Mouse (Mus musculus) heart, embryonic 10.5 days (tissue): ENCODE data around the gene Agap3. TPM values are rescaled to one million over a fixed set of nuclear protein-coding genes. Genes with fewer than 3 reads are reported as not detected.

Experiments used
- DNase-seq: peaks from one replicate; pipeline ENCODE4 v3.0.0-alpha.2; 2017; ENCODE audit warnings: low spot score
- H3K27ac ChIP-seq: fragments of 300-500 bp; sonication (generic); 2 replicates; pipeline ENCODE4 v1.5.1; 2016; ENCODE audit warnings: mild to moderate bottlenecking
- H3K27me3 ChIP-seq: fragments of 300-500 bp; sonication (generic); 2 replicates; pipeline ENCODE4 v1.6.1; 2016; ENCODE audit warnings: mild to moderate bottlenecking; ENCODE audit not compliant: poor library complexity, insufficient read depth, severe bottlenecking
- H3K36me3 ChIP-seq: fragments of 300-500 bp; sonication (generic); 2 replicates; pipeline ENCODE4 v1.6.1; 2016; ENCODE audit warnings: mild to moderate bottlenecking, moderate library complexity
- H3K4me1 ChIP-seq: fragments of 300-500 bp; sonication (generic); 2 replicates; pipeline ENCODE4 v1.6.1; 2016; ENCODE audit warnings: mild to moderate bottlenecking
- H3K4me3 ChIP-seq: fragments of 300-500 bp; sonication (generic); 2 replicates; pipeline ENCODE4 v1.5.1; 2016; ENCODE audit warnings: mild to moderate bottlenecking, moderate library complexity
- H3K9me3 ChIP-seq: fragments of 300-500 bp; sonication (generic); 2 replicates; pipeline ENCODE4 v1.6.1; 2016; ENCODE audit warnings: mild to moderate bottlenecking, moderate library complexity
- WGBS: fragments of 180-500 bp; shearing (Covaris S2); methylation state at CpG from one replicate; pipeline ENCODE4 v1.1.7; 2016; 5-methylcytosine and 5-hydroxymethylcytosine counted together
- polyA plus RNA-seq: library from polyadenylated mRNA; unstranded; fragments of >200 nt; fragmentation: Nextera tagmentation; extraction: Ambion mirVana; gene quantifications from 2 replicates; pipeline ENCODE4 v1.2.1, GENCODE M21; 2016

Agap3 gene
- polyA plus RNA-seq, 1 experiment from 2014 or later: 30.1 TPM

DNA sequence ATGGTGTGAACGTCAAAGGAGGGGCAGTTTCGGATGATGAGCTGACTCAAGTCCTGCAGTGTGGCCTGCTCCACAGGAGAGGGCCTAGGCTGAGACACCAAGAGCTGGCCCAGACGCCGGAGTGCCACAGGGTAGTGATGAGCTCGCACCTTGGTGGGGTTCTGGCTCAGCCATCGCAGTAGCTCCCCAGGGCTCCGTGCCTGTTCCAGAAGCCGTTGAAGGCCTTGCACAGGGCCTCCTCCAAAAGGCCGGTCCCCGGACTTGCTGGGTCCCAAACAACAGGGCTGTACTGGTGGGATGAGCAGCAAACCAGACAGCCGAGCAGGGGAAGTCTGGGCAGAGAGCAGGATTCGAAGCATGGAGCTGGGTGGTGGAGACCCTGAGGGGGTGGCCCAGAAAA is 8.1 kb upstream of the Agap3 start:
- no peaks in the 10 kb centered on the region for H3K27me3 ChIP-seq
- peak overlapping the region; percentile 97; the same call in 1 of the 2 replicates for H3K27ac ChIP-seq
- DNase-seq: no peak
- 80% methylated on average over 12 of the region's 12 CpGs for WGBS
- H3K9me3 ChIP-seq: no peaks in the 10 kb centered on the region
- H3K4me3 ChIP-seq: peak overlapping the region; percentile 96
- H3K36me3 ChIP-seq: peaks cover 51% of the 10 kb centered on the region
- H3K4me1 ChIP-seq: peaks cover 41% of the 10 kb centered on the region

DNA sequence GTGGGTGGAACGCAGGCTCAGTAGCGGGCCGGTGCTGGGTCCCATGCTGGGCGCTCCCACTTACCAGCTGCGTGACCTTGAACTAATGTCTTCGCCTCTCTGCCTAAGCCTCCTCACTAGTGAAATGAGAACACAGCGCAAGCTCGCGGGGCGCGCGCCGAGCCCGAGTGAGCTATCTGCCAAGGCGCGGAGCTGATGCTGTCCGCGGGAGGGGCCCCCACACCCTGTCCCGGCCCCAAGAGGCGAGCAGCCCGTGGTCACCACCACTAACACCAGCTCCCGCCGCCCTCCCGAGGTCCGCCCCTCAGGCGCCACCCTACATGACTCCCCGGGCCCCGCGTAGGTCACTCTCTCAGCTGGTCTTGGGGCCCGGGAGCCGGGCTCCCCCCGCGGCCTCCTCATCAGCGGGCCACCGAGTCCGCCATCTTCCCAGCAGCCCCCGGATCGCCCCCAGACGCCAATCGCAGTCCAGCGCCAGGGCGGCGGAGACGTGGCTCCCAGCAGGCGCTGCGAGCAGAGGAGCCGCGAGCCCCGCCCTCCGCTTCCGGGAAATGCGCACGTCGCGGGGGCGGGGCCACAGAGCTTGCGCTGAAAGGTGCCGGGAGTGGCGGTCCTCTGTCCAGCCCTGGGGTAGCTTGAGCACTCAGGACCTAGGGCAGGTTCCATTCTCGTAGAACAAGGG is 7.1 kb upstream of the Agap3 start, which contains the start of gene Fastk:
Gene Fastk, minus strand, starts transcription at position 542 of the 682 bp plus-strand sequence.
- Histone ChIP-seq H3K36me3 (peaks cover 42% of the 10 kb centered on the region), H3K27ac (peak within 1 kb of the TSS; percentile 97), H3K4me3 (peak within 1 kb of the TSS; percentile 96), H3K4me1 (peaks cover 41% of the 10 kb centered on the region), H3K9me3 (no peaks in the 10 kb centered on the region), H3K27me3 (no peaks in the 10 kb centered on the region)
- DNase-seq: peak; percentile 97
- under 1% methylated on average over 60 of the region's 60 CpGs for WGBS

DNA sequence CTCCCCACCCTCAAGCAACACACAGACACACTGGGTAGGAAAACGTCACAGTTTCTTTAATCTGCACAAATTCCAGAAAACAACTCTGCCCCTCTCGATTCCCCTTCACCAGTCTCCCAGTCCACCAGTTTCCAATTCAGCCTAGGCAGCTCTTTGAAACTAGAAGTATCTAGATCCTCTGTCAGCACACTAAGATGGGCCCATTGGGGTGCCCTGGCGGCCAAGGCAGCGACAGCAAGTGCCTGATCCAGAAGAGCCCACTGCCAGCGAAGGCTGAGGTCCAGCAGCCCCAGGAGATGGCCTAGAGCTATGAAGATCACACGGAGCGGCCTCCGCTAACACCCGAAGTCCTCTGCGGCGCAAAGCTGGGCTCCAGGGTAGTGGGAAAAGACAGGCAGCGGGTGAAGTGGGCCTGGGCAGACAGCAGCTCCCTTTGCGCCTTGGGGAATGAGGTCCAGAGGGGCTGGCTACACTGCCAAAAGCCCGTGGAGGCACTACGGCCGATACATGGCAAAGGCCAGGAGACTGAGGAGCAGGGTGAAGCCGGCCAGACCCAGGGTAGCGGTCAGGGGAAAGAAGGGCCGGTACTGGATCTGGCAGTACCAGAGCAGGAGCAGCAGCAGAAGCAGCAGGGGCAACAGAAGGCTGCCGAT is 6.4 kb upstream of the Agap3 start:
- H3K27ac ChIP-seq: peak overlapping the region; percentile 97
- DNase-seq: no peak
- peaks cover 35% of the 10 kb centered on the region for H3K36me3 ChIP-seq
- H3K4me3 ChIP-seq: peak overlapping the region; percentile 96
- no peaks in the 10 kb centered on the region for H3K9me3 ChIP-seq
- WGBS: 45% methylated on average over 20 of the region's 20 CpGs
- H3K4me1 ChIP-seq: peaks cover 41% of the 10 kb centered on the region
- no peaks in the 10 kb centered on the region for H3K27me3 ChIP-seq

DNA sequence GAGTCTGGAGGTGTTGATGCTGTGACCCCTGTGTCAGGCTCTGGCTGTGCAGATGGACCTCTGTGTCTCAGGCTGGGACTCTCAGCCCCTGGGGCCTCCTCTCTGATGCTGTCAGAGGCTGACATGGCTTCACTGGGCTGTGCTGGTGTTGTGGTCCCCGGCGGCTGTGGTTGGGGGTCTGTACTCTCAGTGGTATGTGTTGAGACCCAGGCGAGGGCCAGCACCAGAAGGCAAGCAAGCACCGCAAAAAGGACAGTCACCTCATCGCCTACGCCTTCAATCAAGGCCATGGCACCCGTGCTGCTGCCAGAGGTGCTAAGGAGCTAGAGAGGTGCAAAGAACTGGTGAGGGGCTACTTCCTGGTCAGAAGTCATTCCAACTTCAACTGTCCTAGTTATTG is 5.3 kb upstream of the Agap3 start:
- H3K27ac ChIP-seq: no peak overlapping the region
- H3K36me3 ChIP-seq: peaks cover 24% of the 10 kb centered on the region
- no peaks in the 10 kb centered on the region for H3K27me3 ChIP-seq
- H3K9me3 ChIP-seq: no peaks in the 10 kb centered on the region
- DNase-seq: no peak
- 86% methylated on average over 7 of the region's 7 CpGs for WGBS
- peaks cover 46% of the 10 kb centered on the region for H3K4me1 ChIP-seq
- H3K4me3 ChIP-seq: 0 out of 2 replicates have a peak overlapping the region, but pooled peaks have one; percentile 78

DNA sequence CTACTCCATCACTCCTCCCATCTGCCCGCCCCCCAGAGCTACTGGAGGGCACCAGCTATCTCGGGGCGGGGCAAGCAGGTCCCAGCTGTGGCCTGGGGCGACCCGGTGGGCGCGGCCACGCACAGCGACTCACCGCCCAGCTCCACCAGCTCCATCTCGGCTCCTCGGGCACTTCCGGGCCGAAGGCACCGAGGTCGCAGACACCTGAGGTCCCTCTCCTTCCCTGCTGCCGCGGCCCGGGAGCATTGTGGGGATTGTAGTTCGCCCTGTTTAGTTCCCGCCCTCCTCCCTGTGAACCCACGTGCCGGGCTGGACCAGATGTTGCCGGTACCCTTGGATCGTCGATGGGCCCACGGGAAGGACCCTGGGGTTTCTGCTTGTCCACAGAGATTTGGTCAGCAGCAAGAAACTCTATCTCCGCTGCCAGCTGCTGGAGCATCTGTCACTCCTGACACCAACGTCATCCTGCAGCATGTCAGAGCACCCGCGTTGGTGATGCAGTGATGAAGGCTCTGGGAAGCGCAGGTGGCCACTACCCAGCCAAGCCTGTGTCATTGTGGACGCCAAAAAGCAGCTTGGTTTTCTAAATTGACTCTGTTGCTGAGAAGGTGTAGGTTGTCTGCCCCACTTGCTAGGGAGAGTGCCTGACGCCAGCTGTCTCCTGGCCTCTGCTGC is 4.2 kb upstream of the Agap3 start, which contains the start of gene Tmub1:
Gene Tmub1, minus strand, starts transcription at position 231 of the 675 bp plus-strand sequence.
- Histone ChIP-seq H3K4me3 (peak within 1 kb of the TSS; percentile 78), H3K9me3 (no peaks in the 10 kb centered on the region), H3K4me1 (peaks cover 46% of the 10 kb centered on the region), H3K27me3 (no peaks in the 10 kb centered on the region), H3K27ac (peak within 1 kb of the TSS; percentile 88), H3K36me3 (peaks cover 13% of the 10 kb centered on the region)
- DNase-seq: peak; percentile 96
- 2% methylated on average over 34 of the region's 34 CpGs for WGBS

DNA sequence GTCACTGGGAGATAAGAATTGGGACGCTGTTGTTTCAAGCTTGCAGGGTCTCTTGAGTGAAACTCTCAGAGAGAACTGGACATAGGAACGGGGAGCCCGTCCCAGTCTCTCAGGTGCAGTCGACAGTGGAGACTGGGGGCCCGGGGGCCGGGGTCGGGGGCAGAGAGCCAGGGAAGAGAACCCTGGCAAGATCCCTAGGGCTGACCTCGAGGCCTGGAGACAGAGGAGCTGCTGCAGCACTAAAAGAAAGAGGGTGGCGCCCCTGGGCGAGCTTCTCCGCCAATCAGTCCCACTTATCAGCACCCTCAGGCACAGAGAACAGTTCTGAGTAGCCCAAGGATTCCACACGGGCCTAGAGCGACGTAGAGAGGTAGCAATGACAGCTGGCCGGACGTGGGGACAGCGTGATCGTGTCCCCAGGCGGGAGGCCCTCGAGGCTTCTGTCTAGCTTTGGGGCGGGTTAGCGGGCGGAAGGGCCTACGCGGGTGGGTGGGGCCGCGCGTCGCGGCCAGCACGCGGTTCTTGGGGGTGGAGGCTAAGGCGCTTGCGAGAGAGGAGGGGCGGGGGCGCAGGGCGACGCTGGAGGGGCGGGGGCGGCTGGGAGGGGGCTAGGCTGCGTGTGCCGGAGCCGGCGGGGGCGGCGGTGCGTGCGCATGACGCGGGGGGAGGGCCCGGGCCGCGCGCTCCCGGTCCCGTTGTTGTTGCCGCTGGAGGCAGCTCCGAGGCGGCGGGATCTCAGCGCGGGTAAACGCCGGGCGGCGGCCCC is 530 bp upstream of the Agap3 start:
- Histone ChIP-seq H3K4me3 (peak overlapping the region; percentile 88), H3K4me1 (peaks cover 59% of the 10 kb centered on the region), H3K27ac (peak overlapping the region; percentile 97), H3K27me3 (no peaks in the 10 kb centered on the region), H3K9me3 (no peaks in the 10 kb centered on the region), H3K36me3 (peaks cover 3% of the 10 kb centered on the region; the same call in 1 of the 2 replicates)
- WGBS: 2% methylated on average over 46 of the region's 66 CpGs
- DNase-seq: peak; percentile 95

DNA sequence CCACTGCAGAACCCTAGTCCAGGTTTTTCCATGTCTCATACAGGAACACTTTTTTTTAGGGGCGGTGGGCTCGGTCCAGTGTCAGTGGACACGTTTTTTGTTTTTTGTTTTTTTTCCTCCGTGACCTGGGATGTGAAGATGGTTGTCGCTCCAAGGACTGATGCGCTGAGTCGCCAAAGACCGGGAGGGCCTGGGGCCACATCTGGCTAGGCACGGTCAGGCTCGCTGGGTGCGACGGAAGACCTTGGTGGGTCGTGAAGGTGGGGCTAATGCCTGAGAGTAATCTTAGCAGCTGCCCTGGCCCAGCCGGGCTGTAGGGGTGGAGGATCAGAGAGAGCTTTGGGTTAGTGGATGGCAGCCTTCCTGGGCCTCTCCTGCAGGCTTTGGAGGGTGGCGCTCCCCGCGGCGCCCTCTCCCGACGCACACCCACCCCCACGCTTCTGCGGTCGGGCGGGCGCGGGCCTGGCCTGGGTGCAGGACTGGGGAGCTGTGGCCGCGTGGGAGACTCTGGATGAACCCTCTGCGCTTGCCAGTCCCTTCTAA is 785 bp downstream of the Agap3 start:
- whole genome bisulfite sequencing: under 1% methylated on average over 29 of the region's 29 CpGs
- DNase-seq: no peak

DNA sequence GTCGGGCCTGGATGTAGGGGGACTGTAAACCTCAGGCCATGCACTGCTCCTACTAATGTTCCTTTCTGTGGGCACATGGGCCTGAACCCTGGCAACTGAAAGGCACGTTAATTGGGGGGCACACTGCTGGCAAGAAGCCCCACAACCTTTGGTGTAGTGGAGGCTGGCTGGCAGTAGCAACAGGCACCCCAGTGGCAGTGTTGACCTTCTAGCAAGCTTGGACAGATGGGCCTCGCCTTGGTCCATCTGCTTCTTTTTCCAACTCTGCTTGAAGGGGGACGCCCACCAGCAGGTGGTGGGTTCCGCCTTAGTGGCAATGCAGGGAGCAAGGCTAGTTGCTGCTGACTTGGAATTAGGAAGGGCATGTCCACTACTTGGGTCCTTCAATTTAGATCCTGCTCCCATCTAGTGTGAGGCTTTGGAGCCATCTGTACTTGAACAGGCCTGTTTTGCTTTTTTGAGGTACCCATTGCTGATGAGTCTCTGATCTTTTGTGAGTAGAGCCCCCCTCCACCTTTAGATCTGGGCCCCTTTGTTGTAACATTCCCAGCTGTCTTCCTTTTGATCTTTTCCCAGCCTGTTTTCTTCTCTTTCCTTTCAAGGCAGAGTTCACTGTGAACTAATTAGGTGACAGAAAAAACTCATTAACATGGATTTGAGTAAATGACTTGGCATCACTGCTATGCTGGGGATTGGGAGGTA is 1.5 kb downstream of the Agap3 start:
- H3K27ac ChIP-seq: peak overlapping the region; percentile 97
- peaks cover 18% of the 10 kb centered on the region for H3K36me3 ChIP-seq
- 19% methylated on average over 5 of the region's 5 CpGs for WGBS
- DNase-seq: no peak
- peak overlapping the region; percentile 88 for H3K4me3 ChIP-seq
- no peaks in the 10 kb centered on the region for H3K27me3 ChIP-seq
- H3K9me3 ChIP-seq: no peaks in the 10 kb centered on the region; the same call in 1 of the 2 replicates
- H3K4me1 ChIP-seq: peaks cover 44% of the 10 kb centered on the region

More for the DNA sequence above, 785 bp downstream of the Agap3 start:
- H3K36me3 ChIP-seq: peaks cover 11% of the 10 kb centered on the region
- H3K9me3 ChIP-seq: no peaks in the 10 kb centered on the region
- H3K4me3 ChIP-seq: peak overlapping the region; percentile 88
- peak overlapping the region; percentile 97 for H3K27ac ChIP-seq
- H3K27me3 ChIP-seq: no peaks in the 10 kb centered on the region
- peaks cover 48% of the 10 kb centered on the region for H3K4me1 ChIP-seq

DNA sequence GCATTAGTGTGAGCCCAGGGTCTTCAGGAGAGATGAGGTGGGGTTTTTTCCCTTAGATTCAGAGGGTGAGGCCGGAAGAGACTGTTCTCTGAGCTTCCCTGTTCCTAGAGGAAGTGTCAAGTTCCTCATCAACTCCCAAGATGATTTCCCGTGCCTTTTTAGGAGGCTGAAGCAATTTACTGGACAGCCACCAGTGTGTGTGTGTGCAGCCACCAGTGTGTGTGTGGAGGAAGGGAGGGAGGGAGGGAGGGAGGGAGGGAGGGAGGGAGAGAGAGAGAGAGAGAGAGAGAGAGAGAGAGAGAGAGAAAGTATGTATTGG is 2.0 kb downstream of the Agap3 start:
- DNase-seq: no peak
- Histone ChIP-seq H3K27ac (0 out of 2 replicates have a peak overlapping the region, but pooled peaks have one; percentile 97), H3K36me3 (peaks cover 21% of the 10 kb centered on the region), H3K4me1 (peaks cover 44% of the 10 kb centered on the region), H3K9me3 (no peaks in the 10 kb centered on the region; the same call in 1 of the 2 replicates), H3K27me3 (no peaks in the 10 kb centered on the region), H3K4me3 (peak overlapping the region; percentile 88)
- 38% methylated on average over 2 of the region's 2 CpGs for WGBS

DNA sequence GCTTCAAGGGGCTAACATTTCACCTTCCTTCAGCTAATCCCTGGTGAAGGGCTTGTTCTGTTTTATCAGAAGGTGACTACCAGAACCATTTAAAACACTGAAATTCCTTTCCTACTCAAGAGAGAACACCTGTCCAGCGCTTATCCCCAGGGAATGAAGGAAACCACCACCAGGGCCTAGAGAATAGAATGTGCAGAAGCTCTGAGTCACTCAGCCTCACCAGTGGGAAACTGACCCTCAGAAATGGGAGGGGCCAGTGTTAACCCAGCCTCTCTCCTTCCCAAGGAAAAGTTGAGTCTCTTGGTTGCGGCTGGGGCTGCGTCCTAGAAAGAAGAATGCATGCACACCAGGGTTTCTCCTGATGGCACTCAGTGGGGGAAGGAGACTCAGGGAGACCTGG is 3.1 kb downstream of the Agap3 start:
- H3K4me3 ChIP-seq: peak overlapping the region; percentile 22; the same call in 1 of the 2 replicates
- H3K9me3 ChIP-seq: no peaks in the 10 kb centered on the region; the same call in 1 of the 2 replicates
- H3K36me3 ChIP-seq: peaks cover 24% of the 10 kb centered on the region
- H3K27ac ChIP-seq: peak overlapping the region; percentile 57; the same call in 1 of the 2 replicates
- 60% methylated on average over 3 of the region's 3 CpGs for WGBS
- H3K4me1 ChIP-seq: peaks cover 44% of the 10 kb centered on the region
- no peak for DNase-seq
- no peaks in the 10 kb centered on the region for H3K27me3 ChIP-seq

DNA sequence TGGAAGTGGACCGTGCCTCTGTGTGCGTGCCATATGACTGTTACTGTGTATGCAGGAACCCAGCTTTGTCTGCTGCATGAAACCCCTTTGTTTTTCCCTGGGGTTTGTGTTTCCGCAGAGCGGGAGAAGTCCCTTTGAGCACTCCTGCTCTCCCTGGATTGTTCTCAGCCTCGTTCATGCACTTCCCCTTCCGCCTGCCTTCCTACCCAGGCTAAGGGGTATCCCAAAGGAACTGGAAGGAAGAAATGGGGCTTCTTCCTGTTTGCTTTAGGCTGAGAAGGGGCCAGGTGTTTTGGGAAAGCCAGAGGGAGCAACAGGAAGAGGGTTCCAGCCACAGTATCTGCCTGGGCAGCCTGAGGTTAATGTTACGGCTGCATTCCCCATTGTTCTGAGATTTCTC is 3.6 kb downstream of the Agap3 start:
- Histone ChIP-seq H3K4me3 (peak overlapping the region; percentile 22; the same call in 1 of the 2 replicates), H3K27ac (peak overlapping the region; percentile 57; the same call in 1 of the 2 replicates), H3K36me3 (peaks cover 29% of the 10 kb centered on the region), H3K4me1 (peaks cover 44% of the 10 kb centered on the region), H3K27me3 (no peaks in the 10 kb centered on the region), H3K9me3 (no peaks in the 10 kb centered on the region; the same call in 1 of the 2 replicates)
- WGBS: 66% methylated on average over 7 of the region's 7 CpGs
- DNase-seq: no peak
